Mouse (Mus musculus) spleen, adult 10 weeks (tissue): ENCODE results near the gene Cgref1. TPM values are rescaled to one million over a fixed set of nuclear protein-coding genes. Genes with fewer than 3 reads are reported as not detected.

Experiments used
- polyA plus RNA-seq: library from polyadenylated mRNA; stranded (reverse); fragments of 350-450 nt; fragmentation: Illumina TruSeq; extraction: RNeasy Lipid Tissue Mini Kit (QIAGEN cat#74804); gene quantifications from one replicate; pipeline ENCODE4 v1.2.3, GENCODE M21; 2015; ENCODE audit warnings: low replicate concordance; ENCODE audit not compliant: insufficient read depth

Gene Cgref1
- not detected for polyA plus RNA-seq

GRCm38 (mm10) chr5:30944956-30945781 lies at the start of gene Cgref1:
Cgref1 (minus strand) TSS chr5:30945591.

GRCm38 (mm10) chr5:30968416-30968815 lies 23.0 kb upstream of the Cgref1 start, which contains the start of gene Tcf23:
Tcf23 (plus strand) TSS chr5:30968662.

GRCm38 (mm10) chr5:30959966-30960501 lies 14.6 kb upstream of the Cgref1 start, which contains the start of gene Preb:
Preb (minus strand) TSS chr5:30960361.

GRCm38 (mm10) chr5:30921256-30922033 lies 23.9 kb downstream of the Cgref1 start, which contains the start of gene Khk:
Khk (plus strand) TSS chr5:30921431.

GRCm38 (mm10) chr5:30913060-30913841 lies 32.1 kb downstream of the Cgref1 start, which contains the start of gene Emilin1:
Emilin1 (plus strand) TSS chr5:30913402.

GRCm38 (mm10) chr5:30907413-30908059 lies 37.9 kb downstream of the Cgref1 start, which contains the start of gene Ost4:
Ost4 (minus strand) TSS chr5:30907788.

GRCm38 (mm10) chr5:30888337-30889087 lies 56.9 kb downstream of the Cgref1 start, which contains the start of gene Agbl5:
Agbl5 (plus strand) TSS chr5:30888694.

Other genes with a start within 250 kb of the Cgref1 start
- 0.04 TPM for gene Dpysl5, start 234.0 kb downstream of the Cgref1 start, polyA plus RNA-seq
- 10.2 TPM for gene Mapre3, start 130.9 kb downstream of the Cgref1 start, polyA plus RNA-seq
- gene Tmem214, start 77.6 kb downstream of the Cgref1 start, polyA plus RNA-seq: 22.5 TPM
- gene Agbl5, start 56.9 kb downstream of the Cgref1 start, polyA plus RNA-seq: 9.6 TPM
- gene Ost4, start 37.8 kb downstream of the Cgref1 start, polyA plus RNA-seq: 182 TPM
- gene Emilin1, start 32.2 kb downstream of the Cgref1 start, polyA plus RNA-seq: 12.1 TPM
- gene Khk, start 24.2 kb downstream of the Cgref1 start, polyA plus RNA-seq: 8.0 TPM
- gene Preb, start 14.8 kb upstream of the Cgref1 start, polyA plus RNA-seq: 147 TPM
- gene Tcf23, start 23.1 kb upstream of the Cgref1 start, polyA plus RNA-seq: 0.54 TPM
- gene Atraid, start 102.7 kb upstream of the Cgref1 start, polyA plus RNA-seq: 100 TPM
- gene Slc5a6, start 103.3 kb upstream of the Cgref1 start, polyA plus RNA-seq: 5.0 TPM
- gene Cad, start 109.2 kb upstream of the Cgref1 start, polyA plus RNA-seq: 12.4 TPM
- gene Dnajc5g, start 160.7 kb upstream of the Cgref1 start, polyA plus RNA-seq: not detected
- not detected for gene Slc30a3, start 162.6 kb upstream of the Cgref1 start, polyA plus RNA-seq
- gene Trim54, start 171.1 kb upstream of the Cgref1 start, polyA plus RNA-seq: not detected
- not detected for gene Ucn, start 193.2 kb upstream of the Cgref1 start, polyA plus RNA-seq
- 37.0 TPM for gene Mpv17, start 208.7 kb upstream of the Cgref1 start, polyA plus RNA-seq
- 2.1 TPM for gene Gm29609, start 234.3 kb upstream of the Cgref1 start, polyA plus RNA-seq
- 116 TPM for gene Gtf3c2, start 234.6 kb upstream of the Cgref1 start, polyA plus RNA-seq
- gene Snx17, start 247.6 kb upstream of the Cgref1 start, polyA plus RNA-seq: 97.0 TPM
- gene Eif2b4, start 247.8 kb upstream of the Cgref1 start, polyA plus RNA-seq: 17.1 TPM